Mouse (Mus musculus): ENCODE measurements around the gene Dnmt3a. TPM values are rescaled to one million over a fixed set of nuclear protein-coding genes. Genes with fewer than 3 reads are reported as not detected.
A peak's percentile ranks its signal among the peaks of the same experiment; 100 is the strongest.

The Dnmt3a gene
- polyA plus RNA-seq, 1 experiment from 2014 or later: 48.7 TPM

DNA sequence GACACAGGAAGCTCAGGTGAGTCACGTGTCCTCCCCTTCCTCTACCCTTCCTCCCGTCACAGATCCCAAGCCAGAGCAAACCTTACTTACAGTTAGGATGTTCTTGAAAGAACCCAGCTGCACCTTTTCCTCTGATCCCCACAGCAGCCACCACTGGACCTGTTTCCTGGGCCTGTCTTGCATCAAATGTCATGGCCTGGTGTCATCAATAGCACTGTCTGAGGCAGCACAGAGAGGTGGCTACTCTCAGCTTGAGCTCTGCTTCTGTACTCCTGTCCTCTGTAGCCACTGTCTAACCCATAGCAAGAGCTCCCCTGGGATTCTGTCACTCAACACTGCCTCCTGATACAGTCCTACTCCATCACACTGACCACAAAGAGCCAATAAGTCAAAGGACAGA, 26.2 kb upstream of the Dnmt3a start:
- no peak for ATAC-seq (ENCODE audit: insufficient number of reproducible peaks, insufficient read depth, low FRiP score, low read depth)
- Histone ChIP-seq H3K27ac (replicated peaks in 1 of 2; ENCODE audit: control insufficient read depth in 1 of 2, insufficient read depth in 1 of 2, low read depth in 2 of 2, low read length in 2 of 2) (peak overlapping the region in 1 of 2 experiments; percentile 10; a peak in 2 of 4 replicates), H3K27me3 (ENCODE audit: control insufficient read depth, insufficient read depth, low read length) (no peaks in the 10 kb centered on the region), H3K9me3 (ENCODE audit: control insufficient read depth, low read length) (no peaks in the 10 kb centered on the region), H3K9ac (ENCODE audit: low read length) (no peak overlapping the region; the same call in 1 of the 2 replicates), H3K4me1 (ENCODE audit: control insufficient read depth in 2 of 2, insufficient read depth in 2 of 2, low read length in 2 of 2) (peaks cover 37 to 44% of the 10 kb centered on the region in 2 experiments), H3K4me3 (ENCODE audit: control insufficient read depth in 1 of 2, insufficient read depth in 1 of 2, low read depth in 1 of 2, low read length in 2 of 2) (no peak overlapping the region), H3K36me3 (ENCODE audit: control insufficient read depth, insufficient read depth, low read length) (no peaks in the 10 kb centered on the region), H3K4me2 (ENCODE audit: low read length) (no peak overlapping the region)
- WGBS: 69% methylated on average over 2 of the region's 2 CpGs

DNA sequence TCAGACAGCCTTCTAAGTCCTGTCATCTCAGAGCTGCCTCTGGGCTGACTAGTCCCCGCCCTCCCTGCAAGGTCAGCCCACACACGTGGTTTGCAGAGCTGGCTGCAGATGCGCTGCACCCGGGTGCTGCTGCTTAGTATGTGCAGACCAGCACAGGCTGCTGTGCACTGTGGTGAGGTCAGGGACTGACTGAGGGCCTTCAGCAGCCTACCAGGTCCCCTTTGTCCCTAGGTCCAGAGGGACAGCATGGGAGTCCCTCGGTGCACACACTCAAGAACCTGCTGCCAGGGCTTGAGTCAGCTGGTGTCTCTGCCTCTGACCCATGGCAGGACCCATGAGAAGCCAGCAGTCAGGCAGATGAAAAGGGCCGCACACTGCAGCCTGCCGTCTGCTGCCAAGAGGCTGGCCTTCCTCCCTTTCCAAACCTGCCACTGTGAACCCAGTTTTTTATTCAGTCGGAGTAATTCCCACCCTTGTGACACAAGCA, 25.4 kb upstream of the Dnmt3a start:
- Histone ChIP-seq H3K36me3 (ENCODE audit: control insufficient read depth, insufficient read depth, low read length) (no peaks in the 10 kb centered on the region), H3K27ac (replicated peaks in 1 of 2; ENCODE audit: control insufficient read depth in 1 of 2, insufficient read depth in 1 of 2, low read depth in 2 of 2, low read length in 2 of 2) (peak overlapping the region; percentile 95 to 99), H3K4me3 (ENCODE audit: control insufficient read depth in 1 of 2, insufficient read depth in 1 of 2, low read depth in 1 of 2, low read length in 2 of 2) (no peak overlapping the region), H3K9me3 (ENCODE audit: control insufficient read depth, low read length) (no peaks in the 10 kb centered on the region), H3K27me3 (ENCODE audit: control insufficient read depth, insufficient read depth, low read length) (no peaks in the 10 kb centered on the region), H3K4me2 (ENCODE audit: low read length) (peak overlapping the region; percentile 52; the same call in 1 of the 2 replicates), H3K9ac (ENCODE audit: low read length) (peak overlapping the region; percentile 52), H3K4me1 (ENCODE audit: control insufficient read depth in 2 of 2, insufficient read depth in 2 of 2, low read length in 2 of 2) (peaks cover 42 to 51% of the 10 kb centered on the region in 2 experiments)
- peak; percentile 52; the same call in 1 of the 2 replicates for ATAC-seq (ENCODE audit: insufficient number of reproducible peaks, insufficient read depth, low FRiP score, low read depth)
- 5% methylated on average over 8 of the region's 8 CpGs for WGBS

DNA sequence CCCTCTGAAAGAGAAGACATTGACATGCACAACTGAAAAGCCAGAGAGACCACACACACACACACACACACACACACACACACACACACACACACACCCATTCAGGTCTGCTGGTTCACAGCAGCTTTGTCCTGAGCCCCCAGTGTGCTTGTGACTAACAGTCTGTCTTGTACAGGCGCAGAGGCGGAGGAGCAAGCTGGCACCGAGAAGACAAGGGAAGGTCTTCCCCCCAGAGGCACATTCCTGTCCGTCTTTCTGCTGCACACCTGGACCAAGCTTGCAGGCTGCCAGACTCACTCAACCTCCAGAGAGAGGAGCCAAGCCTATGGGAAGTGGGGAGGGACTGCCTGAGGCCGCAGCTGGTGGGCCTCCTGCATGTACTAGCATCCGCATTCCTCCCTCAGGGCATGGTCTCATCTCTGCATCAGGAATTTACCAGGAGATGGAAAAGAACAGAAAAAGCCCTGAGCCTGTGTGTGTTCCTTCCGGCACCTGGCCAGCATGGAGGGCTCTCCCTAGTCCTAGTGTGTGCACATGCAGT, 24.8 kb upstream of the Dnmt3a start:
- ATAC-seq (ENCODE audit: insufficient number of reproducible peaks, insufficient read depth, low FRiP score, low read depth): peak; percentile 55; the same call in 1 of the 2 replicates
- H3K4me3 ChIP-seq (ENCODE audit: control insufficient read depth in 1 of 2, insufficient read depth in 1 of 2, low read depth in 1 of 2, low read length in 2 of 2): no peak overlapping the region
- H3K27me3 ChIP-seq (ENCODE audit: control insufficient read depth, insufficient read depth, low read length): no peaks in the 10 kb centered on the region
- H3K4me1 ChIP-seq (ENCODE audit: control insufficient read depth in 2 of 2, insufficient read depth in 2 of 2, low read length in 2 of 2): peaks cover 42 to 51% of the 10 kb centered on the region in 2 experiments
- H3K27ac ChIP-seq (replicated peaks in 1 of 2; ENCODE audit: control insufficient read depth in 1 of 2, insufficient read depth in 1 of 2, low read depth in 2 of 2, low read length in 2 of 2): peak overlapping the region; percentile 95 to 99
- H3K4me2 ChIP-seq (ENCODE audit: low read length): peak overlapping the region; percentile 52
- 14% methylated on average over 7 of the region's 7 CpGs for WGBS
- H3K36me3 ChIP-seq (ENCODE audit: control insufficient read depth, insufficient read depth, low read length): no peaks in the 10 kb centered on the region
- H3K9ac ChIP-seq (ENCODE audit: low read length): peak overlapping the region; percentile 52
- H3K9me3 ChIP-seq (ENCODE audit: control insufficient read depth, low read length): no peaks in the 10 kb centered on the region

DNA sequence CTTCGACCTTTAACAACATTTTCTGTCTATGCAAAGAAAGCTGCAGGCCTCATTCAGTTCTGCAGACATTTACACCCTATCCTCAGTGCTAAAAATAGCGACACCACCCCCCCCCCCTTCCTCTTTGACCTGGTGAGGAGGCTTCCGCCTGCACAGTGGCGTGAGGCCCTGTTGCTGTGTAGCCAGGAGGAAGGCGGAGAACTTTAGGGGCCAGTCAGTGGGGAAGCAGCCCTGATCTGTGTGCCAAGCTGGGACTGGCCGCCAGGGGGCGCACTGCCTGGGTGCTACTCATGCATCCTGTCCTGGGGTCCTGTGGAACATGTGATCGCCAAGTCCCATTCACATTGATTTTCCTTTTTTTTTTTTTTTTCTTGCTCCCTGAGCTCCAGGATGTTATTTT, 24.3 kb upstream of the Dnmt3a start:
- Histone ChIP-seq H3K27ac (replicated peaks in 1 of 2; ENCODE audit: control insufficient read depth in 1 of 2, insufficient read depth in 1 of 2, low read depth in 2 of 2, low read length in 2 of 2) (peak overlapping the region; percentile 95 to 99), H3K4me2 (ENCODE audit: low read length) (peak overlapping the region; percentile 52), H3K36me3 (ENCODE audit: control insufficient read depth, insufficient read depth, low read length) (no peaks in the 10 kb centered on the region), H3K9me3 (ENCODE audit: control insufficient read depth, low read length) (no peaks in the 10 kb centered on the region), H3K9ac (ENCODE audit: low read length) (peak overlapping the region; percentile 52; the same call in 1 of the 2 replicates), H3K4me1 (ENCODE audit: control insufficient read depth in 2 of 2, insufficient read depth in 2 of 2, low read length in 2 of 2) (peaks cover 42 to 51% of the 10 kb centered on the region in 2 experiments), H3K4me3 (ENCODE audit: control insufficient read depth in 1 of 2, insufficient read depth in 1 of 2, low read depth in 1 of 2, low read length in 2 of 2) (no peak overlapping the region), H3K27me3 (ENCODE audit: control insufficient read depth, insufficient read depth, low read length) (no peaks in the 10 kb centered on the region)
- ATAC-seq (ENCODE audit: insufficient number of reproducible peaks, insufficient read depth, low FRiP score, low read depth): peak; percentile 87
- 1% methylated on average over 8 of the region's 8 CpGs for WGBS

- no peak for ATAC-seq (ENCODE audit: insufficient number of reproducible peaks, insufficient read depth, low FRiP score, low read depth)
- no peaks in the 10 kb centered on the region for H3K9me3 ChIP-seq (ENCODE audit: control insufficient read depth, low read length)
- no peaks in the 10 kb centered on the region for H3K27me3 ChIP-seq (ENCODE audit: control insufficient read depth, insufficient read depth, low read length)
- no peak overlapping the region for H3K4me3 ChIP-seq (ENCODE audit: control insufficient read depth in 1 of 2, insufficient read depth in 1 of 2, low read depth in 1 of 2, low read length in 2 of 2)
- no peak overlapping the region for H3K4me2 ChIP-seq (ENCODE audit: low read length)
- peaks cover 50 to 67% of the 10 kb centered on the region in 2 experiments for H3K4me1 ChIP-seq (ENCODE audit: control insufficient read depth in 2 of 2, insufficient read depth in 2 of 2, low read length in 2 of 2)
- 59% methylated on average over 3 of the region's 3 CpGs for WGBS
- H3K9ac ChIP-seq (ENCODE audit: low read length): no peak overlapping the region
- no peak overlapping the region for H3K27ac ChIP-seq (replicated peaks in 1 of 2; ENCODE audit: control insufficient read depth in 1 of 2, insufficient read depth in 1 of 2, low read depth in 2 of 2, low read length in 2 of 2)
- H3K36me3 ChIP-seq (ENCODE audit: control insufficient read depth, insufficient read depth, low read length): no peaks in the 10 kb centered on the region
These were observed 22.5 kb upstream of the Dnmt3a start for GRCm38 (mm10) chr12:3783196-3783825.

GRCm38 (mm10) chr12:3784258-3784657, 21.5 kb upstream of the Dnmt3a start:
- ATAC-seq (ENCODE audit: insufficient number of reproducible peaks, insufficient read depth, low FRiP score, low read depth): no peak
- no peak overlapping the region for H3K4me2 ChIP-seq (ENCODE audit: low read length)
- H3K4me1 ChIP-seq (ENCODE audit: control insufficient read depth in 2 of 2, insufficient read depth in 2 of 2, low read length in 2 of 2): peaks cover 49 to 70% of the 10 kb centered on the region in 2 experiments
- no peak overlapping the region for H3K9ac ChIP-seq (ENCODE audit: low read length)
- no peaks in the 10 kb centered on the region for H3K9me3 ChIP-seq (ENCODE audit: control insufficient read depth, low read length)
- no peaks in the 10 kb centered on the region for H3K27me3 ChIP-seq (ENCODE audit: control insufficient read depth, insufficient read depth, low read length)
- H3K4me3 ChIP-seq (ENCODE audit: control insufficient read depth in 1 of 2, insufficient read depth in 1 of 2, low read depth in 1 of 2, low read length in 2 of 2): no peak overlapping the region
- no peaks in the 10 kb centered on the region for H3K36me3 ChIP-seq (ENCODE audit: control insufficient read depth, insufficient read depth, low read length)
- no peak overlapping the region for H3K27ac ChIP-seq (replicated peaks in 1 of 2; ENCODE audit: control insufficient read depth in 1 of 2, insufficient read depth in 1 of 2, low read depth in 2 of 2, low read length in 2 of 2)
- WGBS: 80% methylated on average over 2 of the region's 2 CpGs

GRCm38 (mm10) chr12:3784729-3785128, 21.1 kb upstream of the Dnmt3a start:
- Histone ChIP-seq H3K9me3 (ENCODE audit: control insufficient read depth, low read length) (no peaks in the 10 kb centered on the region), H3K27ac (replicated peaks in 1 of 2; ENCODE audit: control insufficient read depth in 1 of 2, insufficient read depth in 1 of 2, low read depth in 2 of 2, low read length in 2 of 2) (no peak overlapping the region), H3K4me3 (ENCODE audit: control insufficient read depth in 1 of 2, insufficient read depth in 1 of 2, low read depth in 1 of 2, low read length in 2 of 2) (no peak overlapping the region), H3K4me2 (ENCODE audit: low read length) (no peak overlapping the region), H3K36me3 (ENCODE audit: control insufficient read depth, insufficient read depth, low read length) (no peaks in the 10 kb centered on the region), H3K27me3 (ENCODE audit: control insufficient read depth, insufficient read depth, low read length) (no peaks in the 10 kb centered on the region), H3K9ac (ENCODE audit: low read length) (no peak overlapping the region), H3K4me1 (ENCODE audit: control insufficient read depth in 2 of 2, insufficient read depth in 2 of 2, low read length in 2 of 2) (peaks cover 44 to 65% of the 10 kb centered on the region in 2 experiments)
- ATAC-seq (ENCODE audit: insufficient number of reproducible peaks, insufficient read depth, low FRiP score, low read depth): no peak
- WGBS: 57% methylated on average over 4 of the region's 4 CpGs

Measured in heart, embryonic 14.5 days (tissue).